13 mouse cellular contexts compared by ENCODE assay signal in genomic region chr2:141289059-141289713, GRCm38 (mm10).
DNase-seq lines count a peak whose midpoint lies in the region; ATAC-seq and TF ChIP-seq lines count a peak whose summit lies in the region.
"Had no signal": no experiment of that assay in that cellular context is flagged by ENCODE, and none has a peak within 500 bp of the region (broad histone marks: within the 10 kb centered on the region; RNA-seq: fewer than 3 reads in every experiment).

No protein-coding gene starts in this region.

- no peak overlapping the region for H3K9ac ChIP-seq in hindbrain, embryonic 11.5 days (ENCODE audit: low read depth, low read length)
- H3K9ac ChIP-seq: heart, embryonic 13.5 days; lung, embryonic 14.5 days had no signal

- peak; percentile 54 for ATAC-seq in Patski
- ATAC-seq in hindbrain, embryonic 11.5 days (ENCODE audit: low FRiP score): no peak
- ATAC-seq: midbrain, embryonic 16.5 days had no signal

- H3K9me3 ChIP-seq in hindbrain, embryonic 11.5 days (ENCODE audit: control insufficient read depth, low read length): no peaks in the 10 kb centered on the region
- H3K9me3 ChIP-seq: heart, embryonic 13.5 days had no signal

- in situ Hi-C loops in Patski (cut with MboI; ENCODE audit: low pct_unique_long_range_greater_than_20kb): no loop called here

- H3K4me2 ChIP-seq in hindbrain, embryonic 11.5 days (replicated peaks; ENCODE audit: low read depth, low read length): no peak overlapping the region
- H3K4me2 ChIP-seq: heart, embryonic 13.5 days; lung, embryonic 14.5 days had no signal

- H3K4me3 ChIP-seq in kidney, adult 2 months (ENCODE audit: insufficient read depth, low read depth, low read length): no peak overlapping the region
- no peak overlapping the region for H3K4me3 ChIP-seq in hindbrain, embryonic 11.5 days (ENCODE audit: low read depth, low read length)
- H3K4me3 ChIP-seq: heart, embryonic 13.5 days had no signal

- TF ChIP-seq CTCF in Patski (IDR thresholded peaks at IDR 0.05): no peak
- TF ChIP-seq CTCF in kidney, adult 2 months (conservative IDR thresholded peaks at IDR 0.05; ENCODE audit: insufficient read depth, insufficient read length, low read depth, low read length): no peak

- H3K36me3 ChIP-seq in kidney, adult 2 months (ENCODE audit: control insufficient read depth, insufficient read depth, low read length): no peaks in the 10 kb centered on the region
- no peaks in the 10 kb centered on the region for H3K36me3 ChIP-seq in hindbrain, embryonic 11.5 days (ENCODE audit: control insufficient read depth, insufficient read depth, low read length)
- H3K36me3 ChIP-seq: heart, embryonic 13.5 days had no signal

- peak; percentile 19 for DNase-seq in cerebellum, adult 9-10 months
- DNase-seq in cerebellum, adult 8-10 months: no peak
- DNase-seq in Patski (ENCODE audit: low read depth, low spot score): no peak
- peak; percentile 74 for DNase-seq in kidney, adult 2 months
- peak; percentile 56 to 65 for DNase-seq in lung, adult 18-20 months
- DNase-seq in hindbrain, embryonic 11.5 days (ENCODE audit: low spot score): no peak
- no peak for DNase-seq in spleen, postnatal 10 days (ENCODE audit: low spot score in 2 of 2)
- DNase-seq in gastrocnemius, postnatal 25 days: no peak
- DNase-seq: B cell, adult 2 months; right cerebral cortex, postnatal 25 days had no signal

- H3K27ac ChIP-seq in kidney, adult 2 months (ENCODE audit: insufficient read depth, low read depth, low read length): no peak overlapping the region
- H3K27ac ChIP-seq in hindbrain, embryonic 11.5 days (ENCODE audit: low read depth, low read length): no peak overlapping the region

- H3K4me1 ChIP-seq in kidney, adult 2 months (ENCODE audit: control insufficient read depth, insufficient read depth, low read length): peaks cover 8% of the 10 kb centered on the region; the same call in 1 of the 2 replicates
- H3K4me1 ChIP-seq in hindbrain, embryonic 11.5 days (replicated peaks; ENCODE audit: control insufficient read depth, insufficient read depth, low read length): no peaks in the 10 kb centered on the region

- H3K27me3 ChIP-seq in Patski: no peaks in the 10 kb centered on the region
- H3K27me3 ChIP-seq in kidney, adult 2 months (replicated peaks; ENCODE audit: control insufficient read depth, insufficient read depth, low read length): no peaks in the 10 kb centered on the region
- no peaks in the 10 kb centered on the region for H3K27me3 ChIP-seq in hindbrain, embryonic 11.5 days (ENCODE audit: control insufficient read depth, insufficient read depth, low read length)
- H3K27me3 ChIP-seq: heart, embryonic 13.5 days had no signal

- no peak for TF ChIP-seq POLR2A in kidney, adult 2 months (IDR thresholded peaks at IDR 0.05; ENCODE audit: low read depth, low read length)

- CTCF ChIA-PET in Patski (lab: Charles Lee): interaction anchor here (1.3 to 1.5 kb wide), 3 partner anchors 10 to 21 kb away, joined by 3 to 8 read pairs (median 4); no protein-coding TSS in a partner anchor

- WGBS in kidney, adult 2 months: 49% methylated on average over 2 of the region's 2 CpGs
- 62% methylated on average over 2 of the region's 2 CpGs for WGBS in hindbrain, embryonic 11.5 days

- POLR2A ChIA-PET in Patski (lab: Charles Lee): interaction anchor here (0.6 to 1.5 kb wide), 3 partner anchors 10 to 60 kb away, joined by 3 to 4 read pairs (median 3); no protein-coding TSS in a partner anchor

Comparison
In these comparisons a context has a peak if more than half of its experiments do, and no peak if none do; other contexts are left out.
1. DNase-seq: peak in cerebellum, adult 9-10 months (single experiment), kidney, adult 2 months (single experiment) and lung, adult 18-20 months (2 of 2); none in cerebellum, adult 8-10 months (single experiment), Patski (single experiment), hindbrain, embryonic 11.5 days (single experiment), spleen, postnatal 10 days (0 of 2) and gastrocnemius, postnatal 25 days (single experiment).